Mouse (Mus musculus): ENCODE measurements at regions not wholly inside any gene's neighbourhood (a gene's known extent, or its start where the extent isn't known, plus 50 kb on each side); places are given as distances from the start of the nearest gene placed in this dataset.

DNA sequence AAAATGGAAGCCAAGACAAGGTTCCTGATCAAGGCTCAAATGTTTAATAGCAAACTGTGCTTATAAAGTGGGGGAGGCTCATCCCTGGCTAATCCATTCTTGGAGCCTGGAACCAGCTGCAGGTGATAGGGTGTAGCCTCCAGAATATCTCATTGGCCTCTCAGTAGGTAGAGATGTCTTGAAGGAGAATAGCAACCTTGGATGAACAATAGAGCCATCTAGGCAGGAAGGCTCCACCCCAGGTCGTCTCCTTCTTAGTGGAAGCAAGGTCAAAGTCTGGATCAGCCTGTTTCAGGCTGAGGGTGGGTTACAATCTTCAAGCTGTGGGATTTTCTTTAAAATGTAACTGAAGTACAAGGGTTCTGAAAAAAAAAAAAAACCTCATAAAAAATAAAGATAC lies 63.9 kb upstream of the Esp8 start:
- 59% methylated on average over 1 of the region's 1 CpGs for WGBS
- Histone ChIP-seq H3K4me1 (replicated peaks; ENCODE audit: control insufficient read depth, insufficient read depth, low read length) (no peaks in the 10 kb centered on the region), H3K9me3 (ENCODE audit: control insufficient read depth) (no peaks in the 10 kb centered on the region), H3K9ac (ENCODE audit: low read depth, low read length) (no peak overlapping the region), H3K27me3 (replicated peaks; ENCODE audit: control insufficient read depth, insufficient read depth, low read length) (no peaks in the 10 kb centered on the region), H3K4me2 (replicated peaks; ENCODE audit: low read depth) (no peak overlapping the region), H3K27ac (ENCODE audit: low read depth, low read length) (no peak overlapping the region), H3K4me3 (ENCODE audit: low read depth, low read length) (no peak overlapping the region), H3K36me3 (ENCODE audit: control insufficient read depth, insufficient read depth) (no peaks in the 10 kb centered on the region)
- ATAC-seq = no peak
- TF ChIP-seq CTCF (IDR thresholded peaks at IDR 0.05; ENCODE audit: low read depth) = no peak

DNA sequence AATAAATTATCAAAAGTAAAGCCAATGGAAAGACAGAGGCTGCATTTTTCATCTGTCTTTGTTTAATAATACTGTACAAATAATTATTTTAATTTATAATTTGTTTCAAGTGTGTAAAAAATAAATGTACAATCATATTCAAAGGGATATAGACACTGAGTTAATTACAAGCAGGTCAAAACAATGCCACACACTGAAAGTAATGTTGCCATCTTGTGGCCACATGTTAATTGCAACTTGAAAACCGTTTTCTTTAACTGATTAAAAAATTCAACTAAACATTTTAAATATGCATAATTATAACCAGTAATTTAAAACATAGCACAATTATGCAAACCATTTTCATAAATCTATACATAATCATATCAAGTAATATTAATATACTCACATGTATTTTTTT lies 89.4 kb upstream of the Esp8 start:
- peak; percentile 38 for TF ChIP-seq CTCF (IDR thresholded peaks at IDR 0.05; ENCODE audit: low read depth)
- Histone ChIP-seq H3K9ac (ENCODE audit: low read depth, low read length) (no peak overlapping the region), H3K27ac (ENCODE audit: low read depth, low read length) (no peak overlapping the region), H3K4me1 (replicated peaks; ENCODE audit: control insufficient read depth, insufficient read depth, low read length) (no peaks in the 10 kb centered on the region), H3K36me3 (ENCODE audit: control insufficient read depth, insufficient read depth) (no peaks in the 10 kb centered on the region), H3K27me3 (replicated peaks; ENCODE audit: control insufficient read depth, insufficient read depth, low read length) (no peaks in the 10 kb centered on the region), H3K9me3 (ENCODE audit: control insufficient read depth) (no peaks in the 10 kb centered on the region), H3K4me3 (ENCODE audit: low read depth, low read length) (no peak overlapping the region), H3K4me2 (replicated peaks; ENCODE audit: low read depth) (no peak overlapping the region)
- 23% methylated on average over 1 of the region's 1 CpGs for WGBS
- no peak for ATAC-seq

DNA sequence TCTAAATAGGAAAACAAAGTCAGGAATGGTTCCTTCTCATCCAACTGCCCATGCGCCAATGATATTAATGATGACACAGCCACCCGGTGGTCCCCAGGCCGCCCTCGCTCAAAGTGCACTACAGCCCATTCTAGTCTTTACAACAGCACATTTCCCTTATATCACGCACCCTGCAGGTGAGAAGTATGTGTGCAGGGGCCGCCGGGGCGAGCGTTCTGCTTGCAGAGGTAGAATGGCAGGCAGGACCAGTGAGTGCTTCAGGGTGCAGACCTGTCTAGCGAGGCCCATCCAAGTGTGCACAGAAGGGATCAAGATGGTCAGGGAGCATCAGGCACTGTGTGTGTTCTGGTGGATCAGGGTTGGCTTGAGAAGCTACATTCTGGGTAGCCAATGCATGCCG lies 99.6 kb upstream of the Crisp1 start:
- no peak for ATAC-seq
- Histone ChIP-seq H3K36me3 (ENCODE audit: control insufficient read depth, insufficient read depth) (no peaks in the 10 kb centered on the region), H3K9me3 (ENCODE audit: control insufficient read depth) (no peaks in the 10 kb centered on the region), H3K27ac (ENCODE audit: low read depth, low read length) (no peak overlapping the region), H3K27me3 (replicated peaks; ENCODE audit: control insufficient read depth, insufficient read depth, low read length) (no peaks in the 10 kb centered on the region), H3K4me3 (ENCODE audit: low read depth, low read length) (no peak overlapping the region), H3K4me1 (replicated peaks; ENCODE audit: control insufficient read depth, insufficient read depth, low read length) (no peaks in the 10 kb centered on the region), H3K9ac (ENCODE audit: low read depth, low read length) (no peak overlapping the region), H3K4me2 (replicated peaks; ENCODE audit: low read depth) (no peak overlapping the region)
- TF ChIP-seq CTCF (IDR thresholded peaks at IDR 0.05; ENCODE audit: low read depth) = no peak
- 83% methylated on average over 11 of the region's 11 CpGs for WGBS

DNA sequence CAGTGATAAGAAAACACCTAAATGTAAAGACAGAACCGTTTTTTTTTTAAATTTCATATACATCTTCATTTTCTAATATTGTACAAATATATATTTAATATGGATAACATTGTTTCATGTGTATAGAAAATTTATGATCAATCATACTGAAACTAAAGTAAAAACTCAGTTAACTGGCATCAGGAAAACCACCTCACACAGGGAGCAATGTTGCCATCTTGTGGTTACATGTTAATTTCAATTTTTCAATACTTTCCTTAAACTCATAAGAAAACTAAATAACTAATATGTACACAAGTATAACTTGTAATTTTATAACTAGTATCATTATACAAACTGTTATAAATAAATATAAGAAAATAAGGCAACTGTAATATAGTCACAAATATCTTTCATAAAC lies 65.6 kb upstream of the Crisp1 start:
- H3K36me3 ChIP-seq (ENCODE audit: control insufficient read depth, insufficient read depth) = no peaks in the 10 kb centered on the region
- H3K9me3 ChIP-seq (ENCODE audit: control insufficient read depth) = no peaks in the 10 kb centered on the region
- TF ChIP-seq CTCF (IDR thresholded peaks at IDR 0.05; ENCODE audit: low read depth) = no peak
- H3K27ac ChIP-seq (ENCODE audit: low read depth, low read length) = no peak overlapping the region
- H3K27me3 ChIP-seq (replicated peaks; ENCODE audit: control insufficient read depth, insufficient read depth, low read length) = no peaks in the 10 kb centered on the region
- no peaks in the 10 kb centered on the region for H3K4me1 ChIP-seq (replicated peaks; ENCODE audit: control insufficient read depth, insufficient read depth, low read length)
- 47% methylated on average over 1 of the region's 1 CpGs for WGBS
- no peak for ATAC-seq
- H3K4me2 ChIP-seq (replicated peaks; ENCODE audit: low read depth) = no peak overlapping the region
- H3K9ac ChIP-seq (ENCODE audit: low read depth, low read length) = no peak overlapping the region
- no peak overlapping the region for H3K4me3 ChIP-seq (ENCODE audit: low read depth, low read length)

DNA sequence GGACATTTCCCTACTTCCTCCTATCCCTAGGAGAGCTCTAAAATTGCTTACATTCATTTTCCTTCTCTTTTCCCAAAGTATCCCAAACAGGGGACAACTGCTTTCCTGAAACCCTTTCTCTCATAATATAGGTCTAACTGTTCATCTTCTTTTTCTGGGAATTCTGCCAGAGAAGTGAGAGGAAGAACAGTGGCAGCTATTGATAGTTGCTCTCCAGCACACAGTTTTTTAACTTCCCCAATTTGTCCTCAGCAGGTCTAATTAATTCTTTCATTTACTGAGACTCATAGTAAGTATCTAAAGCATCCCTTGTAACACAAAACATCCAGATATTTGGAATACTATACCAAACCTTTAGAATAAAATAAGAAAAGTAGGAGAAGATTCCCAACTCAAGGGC lies 53.7 kb upstream of the Crisp1 start:
- H3K9ac ChIP-seq (ENCODE audit: low read depth, low read length) = no peak overlapping the region
- H3K36me3 ChIP-seq (ENCODE audit: control insufficient read depth, insufficient read depth) = no peaks in the 10 kb centered on the region
- H3K4me2 ChIP-seq (replicated peaks; ENCODE audit: low read depth) = no peak overlapping the region
- no peak overlapping the region for H3K27ac ChIP-seq (ENCODE audit: low read depth, low read length)
- H3K4me1 ChIP-seq (replicated peaks; ENCODE audit: control insufficient read depth, insufficient read depth, low read length) = no peaks in the 10 kb centered on the region
- H3K4me3 ChIP-seq (ENCODE audit: low read depth, low read length) = no peak overlapping the region
- ATAC-seq = no peak
- TF ChIP-seq CTCF (IDR thresholded peaks at IDR 0.05; ENCODE audit: low read depth) = no peak
- no peaks in the 10 kb centered on the region for H3K27me3 ChIP-seq (replicated peaks; ENCODE audit: control insufficient read depth, insufficient read depth, low read length)
- no peaks in the 10 kb centered on the region for H3K9me3 ChIP-seq (ENCODE audit: control insufficient read depth)
